Mouse (Mus musculus): ENCODE data around the gene Gm10037. TPM values are rescaled to one million over a fixed set of nuclear protein-coding genes. Genes with fewer than 3 reads are reported as not detected.
"Not testable (repeated sequence)": the region's sequence is repeated elsewhere in the genome, so short reads cannot be mapped to it uniquely, and the experiment has no call there.

The Gm10037 gene
- polyA plus RNA-seq, 1 experiment, result not detected

DNA sequence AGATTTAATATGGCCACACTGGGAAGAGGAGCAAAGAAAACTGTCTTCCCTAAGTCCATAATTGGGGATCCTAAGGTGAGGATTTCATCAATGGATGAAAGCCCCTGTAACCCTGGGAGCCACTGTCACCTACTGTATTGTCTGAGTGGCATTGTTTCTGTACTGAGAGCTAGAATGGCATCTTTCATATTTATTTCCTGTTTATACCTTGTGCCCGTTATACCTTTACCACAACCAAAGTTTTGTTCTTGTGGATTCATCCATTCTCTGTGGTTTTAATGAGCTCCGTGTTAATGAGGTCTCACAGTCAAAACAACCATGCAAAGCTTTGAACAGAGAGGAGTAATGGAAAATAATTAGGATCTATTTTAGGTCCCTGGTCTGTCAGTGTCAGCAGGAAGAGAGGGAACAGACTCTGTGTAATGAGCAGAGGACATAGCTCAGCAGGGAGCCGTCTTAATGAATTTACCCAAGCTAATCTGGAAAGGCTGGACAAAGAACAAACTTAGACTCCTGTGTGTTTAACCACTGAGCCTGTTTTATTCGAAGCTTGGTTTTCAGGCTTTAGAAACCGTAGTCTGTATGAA is 34.0 kb downstream of the Gm10037 start:
- Histone ChIP-seq H3K36me3 (ENCODE audit: control insufficient read depth) (no peaks in the 10 kb centered on the region), H3K9me3 (ENCODE audit: control insufficient read depth, low read length) (peaks cover 7% of the 10 kb centered on the region), H3K27me3 (ENCODE audit: control insufficient read depth) (no peaks in the 10 kb centered on the region), H3K4me3 (replicated peaks) (no peak overlapping the region), H3K4me1 (ENCODE audit: control insufficient read depth) (no peaks in the 10 kb centered on the region)
- no peak for TF ChIP-seq TAL1 (IDR thresholded peaks at IDR 0.05; ENCODE audit: low read length)
- TF ChIP-seq GATA1 (IDR thresholded peaks at IDR 0.05; ENCODE audit: low read length), result no peak

DNA sequence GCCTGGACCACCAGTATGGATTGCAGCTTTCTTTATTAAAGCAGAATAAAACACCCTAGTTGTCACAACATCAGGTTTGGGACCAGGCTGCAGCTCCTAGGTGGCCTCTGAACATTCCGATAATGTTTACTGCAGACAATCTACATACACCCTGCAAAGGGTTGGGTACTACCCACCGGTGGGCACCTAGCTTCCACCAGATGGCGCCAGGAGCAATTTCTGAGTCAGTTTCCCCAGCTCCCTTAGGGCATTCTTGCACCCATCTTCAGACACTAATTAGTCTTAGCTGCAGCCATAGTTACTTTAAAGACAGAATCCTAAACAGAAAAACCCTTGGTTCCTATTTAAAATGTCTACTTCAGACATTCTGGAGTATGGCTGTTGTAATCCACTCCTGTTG is 37.0 kb downstream of the Gm10037 start:
- H3K4me1 ChIP-seq (ENCODE audit: control insufficient read depth), result no peaks in the 10 kb centered on the region
- H3K27me3 ChIP-seq (ENCODE audit: control insufficient read depth), result no peaks in the 10 kb centered on the region
- H3K9me3 ChIP-seq (ENCODE audit: control insufficient read depth, low read length), result peaks cover 14% of the 10 kb centered on the region
- H3K36me3 ChIP-seq (ENCODE audit: control insufficient read depth), result no peaks in the 10 kb centered on the region
- no peak overlapping the region for H3K4me3 ChIP-seq (replicated peaks)
- TF ChIP-seq TAL1 (IDR thresholded peaks at IDR 0.05; ENCODE audit: low read length), result no peak
- no peak for TF ChIP-seq GATA1 (IDR thresholded peaks at IDR 0.05; ENCODE audit: low read length)

DNA sequence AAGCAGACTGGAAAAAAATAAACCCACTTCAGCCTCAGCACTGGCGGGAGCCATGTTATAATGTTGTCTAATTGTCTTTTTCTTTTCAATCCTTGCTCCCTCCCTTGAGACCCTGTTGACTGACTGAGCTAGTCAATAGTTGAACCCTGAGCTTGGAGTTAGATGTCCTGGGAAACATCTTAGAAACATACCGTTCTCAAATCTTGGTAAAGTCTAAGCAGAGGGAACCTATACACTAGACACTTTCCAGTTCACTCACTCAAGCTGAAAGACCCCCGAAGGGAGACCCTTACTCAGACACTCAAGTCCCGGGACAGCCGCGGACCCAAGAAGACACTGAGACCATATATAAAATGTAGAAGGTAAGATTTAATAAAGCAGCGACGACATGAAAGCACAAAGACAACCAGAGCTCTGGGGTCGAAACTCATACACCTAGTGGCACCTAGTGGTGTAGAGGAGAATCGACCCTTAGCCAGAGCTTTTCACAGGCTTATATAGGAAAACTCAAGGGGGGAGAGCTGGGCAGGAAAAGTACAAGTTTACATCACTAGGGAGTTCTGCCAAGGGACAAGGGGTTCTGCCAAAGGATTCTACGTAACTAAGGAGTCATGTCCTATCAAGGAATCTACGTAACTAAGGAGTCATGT is 45.3 kb downstream of the Gm10037 start:
- H3K4me3 ChIP-seq (replicated peaks); H3K36me3 ChIP-seq (ENCODE audit: control insufficient read depth); H3K4me1 ChIP-seq (ENCODE audit: control insufficient read depth); H3K27me3 ChIP-seq (ENCODE audit: control insufficient read depth): not testable (repeated sequence)
- H3K9me3 ChIP-seq (ENCODE audit: control insufficient read depth, low read length), result peaks cover 16% of the 10 kb centered on the region

DNA sequence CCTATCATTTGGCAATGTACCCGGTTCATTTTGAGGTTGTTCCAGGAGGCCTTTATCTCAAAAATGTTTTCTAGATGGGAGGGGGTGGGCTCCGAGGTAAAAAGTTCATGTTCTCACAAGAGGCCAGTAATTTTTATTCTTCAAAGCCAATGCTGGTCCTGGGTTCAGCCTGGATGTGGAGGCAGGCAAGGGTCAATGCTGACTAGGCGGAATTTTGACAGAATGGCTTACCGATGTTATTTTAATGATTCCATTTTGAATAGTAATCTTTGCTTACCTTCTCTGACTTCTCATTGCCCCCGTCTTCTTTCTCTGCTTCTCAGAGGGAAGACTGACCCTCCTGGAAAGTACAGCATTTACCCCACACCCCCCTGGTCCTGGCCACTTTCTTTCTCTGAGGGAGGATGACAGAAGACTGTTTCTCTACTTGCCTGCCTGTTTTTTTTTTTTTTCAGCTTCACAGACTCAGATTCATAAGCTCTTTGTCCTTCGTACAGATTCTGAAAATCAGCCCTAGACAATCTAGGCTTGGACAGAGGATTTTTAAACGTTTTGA is 45.9 kb downstream of the Gm10037 start:
- Histone ChIP-seq H3K27me3 (ENCODE audit: control insufficient read depth) (no peaks in the 10 kb centered on the region), H3K4me1 (ENCODE audit: control insufficient read depth) (no peaks in the 10 kb centered on the region), H3K4me3 (replicated peaks) (no peak overlapping the region), H3K9me3 (ENCODE audit: control insufficient read depth, low read length) (peaks cover 16% of the 10 kb centered on the region), H3K36me3 (ENCODE audit: control insufficient read depth) (no peaks in the 10 kb centered on the region)
- TF ChIP-seq TAL1 (IDR thresholded peaks at IDR 0.05; ENCODE audit: low read length) (no peak), GATA1 (IDR thresholded peaks at IDR 0.05; ENCODE audit: low read length) (no peak)

DNA sequence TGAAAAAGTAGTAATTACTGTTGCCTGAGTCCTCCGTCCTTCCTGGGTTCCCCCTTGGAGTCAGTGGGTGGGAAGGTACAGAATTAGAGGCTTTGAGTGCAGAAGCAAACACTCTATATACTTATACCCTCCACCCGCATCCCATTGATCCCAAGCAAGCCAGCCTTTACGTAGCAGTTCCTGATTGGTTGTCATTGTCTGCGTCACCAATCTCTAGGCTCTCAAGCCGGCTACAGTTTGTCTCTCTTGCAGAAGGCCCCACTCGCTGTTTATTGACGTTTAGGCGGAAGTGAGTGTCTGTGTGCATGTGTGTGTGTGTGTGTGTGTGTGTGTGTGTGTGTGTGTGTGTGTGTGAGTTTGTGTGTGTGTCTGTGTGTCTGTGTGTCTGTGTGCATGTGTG is 53.1 kb downstream of the Gm10037 start:
- Histone ChIP-seq H3K4me1 (ENCODE audit: control insufficient read depth) (no peaks in the 10 kb centered on the region), H3K9me3 (ENCODE audit: control insufficient read depth, low read length) (peaks cover 14% of the 10 kb centered on the region), H3K4me3 (replicated peaks) (no peak overlapping the region), H3K36me3 (ENCODE audit: control insufficient read depth) (no peaks in the 10 kb centered on the region), H3K27me3 (ENCODE audit: control insufficient read depth) (no peaks in the 10 kb centered on the region)
- no peak for TF ChIP-seq GATA1 (IDR thresholded peaks at IDR 0.05; ENCODE audit: low read length)
- TF ChIP-seq TAL1 (IDR thresholded peaks at IDR 0.05; ENCODE audit: low read length), result no peak

Other genes with a start within 250 kb of the Gm10037 start
- 0.01 TPM in 1 of 2 replicates, not detected in the other for gene Zfp729b, start 221.4 kb upstream of the Gm10037 start, polyA plus RNA-seq (2012)
- gene Gm49345, start 193.3 kb upstream of the Gm10037 start, polyA plus RNA-seq (2012), result not detected in 2 replicates
- under 0.01 and 0.01 TPM in 2 replicates for gene Zfp729a, start 193.3 kb upstream of the Gm10037 start, polyA plus RNA-seq (2012)
- 0.02 TPM in 1 of 2 replicates, not detected in the other for gene Zfp738, start 144.0 kb upstream of the Gm10037 start, polyA plus RNA-seq (2012)
- 0.03 TPM in 1 of 2 replicates, not detected in the other for gene Zfp65, start 101.9 kb upstream of the Gm10037 start, polyA plus RNA-seq (2012)
- gene Zfp85, start 75.9 kb upstream of the Gm10037 start, polyA plus RNA-seq (2012), result not detected in 2 replicates
- gene Zfp493, start 51.4 kb upstream of the Gm10037 start, polyA plus RNA-seq (2012), result not detected in 2 replicates
- not detected in 2 replicates for gene Zfp273, start 17.4 kb upstream of the Gm10037 start, polyA plus RNA-seq (2012)
- not detected in 2 replicates for gene BC048507, start 32.2 kb downstream of the Gm10037 start, polyA plus RNA-seq (2012)